Mouse (Mus musculus) brain, embryonic 14.5 days (tissue): Measurements from ENCODE around the gene Dip2b. TPM values are rescaled to one million over a fixed set of nuclear protein-coding genes. Genes with fewer than 3 reads are reported as not detected.
A peak's percentile ranks its signal among the peaks of the same experiment; 100 is the strongest.
"Not testable (repeated sequence)": the region's sequence is repeated elsewhere in the genome, so short reads cannot be mapped to it uniquely, and the experiment has no call there.

Experiments used
- DNase-seq: peaks from one replicate; pipeline ENCODE4 v3.0.0-alpha.2; 2011; ENCODE audit warnings: low read depth
- CTCF ChIP-seq: fragments of 200-500 bp; IDR thresholded peaks from 2 replicates; pipeline ENCODE4 v1.5.1; 2012; ENCODE audit warnings: inconsistent platforms, mild to moderate bottlenecking, moderate library complexity, borderline replicate concordance; ENCODE audit not compliant: insufficient read depth, insufficient read length; ENCODE audit errors: extremely low read depth
- POLR2A ChIP-seq: fragments of 200-500 bp; IDR thresholded peaks from 2 replicates; pipeline ENCODE4 v1.6.1; 2012; ENCODE audit warnings: mild to moderate bottlenecking, inconsistent platforms, borderline replicate concordance; ENCODE audit not compliant: poor library complexity, insufficient read depth, insufficient read length, severe bottlenecking; ENCODE audit errors: extremely low read depth
- polyA plus RNA-seq: library from polyadenylated mRNA; depleted of rRNA; stranded (reverse); fragments of >200 nt; gene quantifications from 2 replicates; pipeline ENCODE4 v1.2.3, GENCODE M21; 2012; rRNA removed

The Dip2b gene
- polyA plus RNA-seq, 1 experiment: 33.7 TPM

DNA sequence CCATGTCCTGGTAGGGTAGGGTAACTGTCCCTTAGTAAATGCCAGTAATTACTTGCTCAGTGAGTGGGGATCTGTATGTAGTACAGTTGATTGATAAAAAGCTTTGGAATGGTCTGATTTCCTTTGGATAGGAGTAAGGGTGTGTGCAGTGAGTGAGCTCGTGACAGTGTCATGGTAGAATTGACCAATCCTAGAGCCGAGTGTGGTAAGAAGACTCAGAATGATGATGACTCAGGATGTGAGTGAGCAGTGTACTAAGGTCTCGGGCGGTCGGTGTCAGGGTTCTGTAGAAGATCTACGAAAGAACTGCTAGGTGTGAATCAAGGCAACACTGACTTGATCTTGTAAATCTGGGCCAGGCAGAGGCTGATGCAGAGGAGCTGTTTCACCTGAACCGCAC is 207.5 kb downstream of the Dip2b start:
- DNase-seq: no peak
- TF ChIP-seq POLR2A: no peak
- TF ChIP-seq CTCF: no peak

DNA sequence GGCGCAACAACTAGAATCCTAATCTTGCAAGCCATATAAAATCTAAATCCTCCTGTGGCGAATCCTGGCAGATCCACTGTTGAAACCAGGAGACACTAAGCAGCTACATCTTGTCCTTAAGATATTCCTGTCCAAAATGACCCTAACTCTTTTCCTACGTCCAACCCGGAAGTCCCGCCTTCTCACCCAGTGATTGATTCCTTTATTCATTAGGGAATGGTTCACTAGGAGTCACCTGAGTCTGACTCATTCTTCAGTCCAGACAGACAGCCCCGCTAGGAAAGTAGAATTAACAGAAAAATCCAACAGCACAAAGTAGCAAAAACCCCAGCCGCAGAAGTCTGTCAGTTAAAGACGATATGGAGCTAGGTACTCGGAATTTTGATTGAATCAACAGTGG is 208.8 kb downstream of the Dip2b start:
- no peak for DNase-seq
- TF ChIP-seq POLR2A: no peak
- no peak for TF ChIP-seq CTCF

GRCm38 (mm10) chr15:100248665-100249433 is 210.4 kb downstream of the Dip2b start:
- DNase-seq: no peak
- no peak for TF ChIP-seq POLR2A
- no peak for TF ChIP-seq CTCF

DNA sequence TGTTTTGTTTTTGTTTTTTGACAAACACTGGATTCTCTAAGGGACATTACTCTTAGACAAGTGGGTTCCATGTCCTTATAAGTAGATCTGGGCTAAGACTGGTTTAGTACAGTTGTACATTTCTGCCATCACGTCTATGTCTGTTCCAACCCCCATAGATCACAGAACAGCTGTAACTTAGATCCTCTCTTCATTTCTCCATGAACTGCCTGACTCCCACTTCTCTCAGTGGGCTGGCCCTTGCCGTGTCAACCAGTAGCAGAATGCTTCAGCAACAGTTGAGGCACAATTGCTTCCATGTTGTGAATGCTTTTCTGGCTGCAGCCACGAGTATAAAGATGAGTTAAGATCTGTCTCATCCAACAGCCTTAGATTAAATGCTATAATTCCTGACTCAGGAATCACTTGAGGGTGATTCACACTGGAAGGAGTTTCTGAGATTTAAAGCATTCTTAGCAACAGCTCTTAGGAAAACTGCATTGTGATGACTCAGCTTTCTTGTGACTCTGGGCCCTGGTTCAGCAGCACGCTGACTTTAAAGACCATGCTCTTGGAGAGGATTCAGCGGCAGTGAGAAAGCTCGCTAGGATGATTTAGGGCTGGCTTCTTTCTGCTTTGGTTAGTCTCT is 212.8 kb downstream of the Dip2b start:
- DNase-seq: no peak
- TF ChIP-seq CTCF: no peak
- no peak for TF ChIP-seq POLR2A

- DNase-seq: no peak
- no peak for TF ChIP-seq CTCF
- TF ChIP-seq POLR2A: no peak
Measured at GRCm38 (mm10) chr15:100256386-100256785, 217.9 kb downstream of the Dip2b start.

DNA sequence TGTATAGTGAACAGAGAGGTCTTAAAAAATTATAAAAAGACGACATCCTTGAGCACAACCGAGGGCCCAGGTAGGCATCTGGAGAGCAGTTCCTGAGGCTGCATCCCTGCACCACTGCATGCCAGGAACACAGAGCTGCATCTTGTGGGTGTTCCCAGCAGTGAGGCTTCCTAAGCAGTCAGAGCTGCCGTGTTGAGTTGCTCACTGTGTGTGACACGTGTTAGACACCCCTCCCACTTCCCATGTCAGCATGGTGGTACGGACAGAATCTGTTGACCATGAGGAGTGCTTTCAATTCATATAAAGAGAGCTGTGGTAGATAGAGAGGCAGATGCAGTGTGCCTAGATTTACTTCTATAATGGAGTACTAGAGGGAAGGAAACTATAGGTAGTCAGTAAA is 218.8 kb downstream of the Dip2b start:
- no peak for TF ChIP-seq POLR2A
- no peak for TF ChIP-seq CTCF
- DNase-seq: no peak

DNA sequence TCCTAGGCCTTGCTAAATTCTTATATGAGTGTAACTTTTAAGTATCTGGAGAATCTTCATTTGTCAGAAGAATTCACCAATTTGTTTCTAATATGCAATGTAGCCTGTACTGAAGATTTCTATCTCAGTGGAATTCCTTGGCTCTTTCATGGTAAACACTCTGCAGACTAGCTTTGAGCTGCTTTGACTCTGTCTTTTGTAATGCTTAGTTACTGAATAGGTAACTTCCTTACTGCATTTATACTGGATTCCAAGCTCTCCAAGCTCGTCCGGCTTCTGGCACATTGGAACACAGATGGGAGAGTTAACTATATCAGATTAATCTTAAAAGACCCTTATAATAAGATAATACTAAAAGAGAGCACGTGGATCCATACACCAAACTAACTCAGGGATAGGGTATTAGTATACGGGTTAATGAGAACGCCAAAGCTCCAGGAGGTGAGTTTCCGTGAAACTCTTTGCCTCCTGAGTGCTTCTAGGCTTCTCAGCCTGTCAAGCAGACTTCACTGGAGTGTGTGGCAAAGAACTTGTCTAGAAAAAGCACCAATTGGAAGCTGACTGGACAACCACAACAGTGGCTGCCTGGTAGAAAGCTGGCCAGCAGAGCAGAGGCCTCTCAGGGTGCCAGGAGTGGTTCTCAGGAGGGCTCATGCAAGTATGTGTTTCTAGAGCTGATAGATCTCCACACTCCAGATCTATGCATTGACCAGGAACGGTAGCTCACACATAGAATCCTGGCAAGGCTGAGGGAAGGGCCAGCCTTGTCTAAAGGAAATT is 220.4 kb downstream of the Dip2b start:
- no peak for TF ChIP-seq POLR2A
- no peak for TF ChIP-seq CTCF
- DNase-seq: no peak

DNA sequence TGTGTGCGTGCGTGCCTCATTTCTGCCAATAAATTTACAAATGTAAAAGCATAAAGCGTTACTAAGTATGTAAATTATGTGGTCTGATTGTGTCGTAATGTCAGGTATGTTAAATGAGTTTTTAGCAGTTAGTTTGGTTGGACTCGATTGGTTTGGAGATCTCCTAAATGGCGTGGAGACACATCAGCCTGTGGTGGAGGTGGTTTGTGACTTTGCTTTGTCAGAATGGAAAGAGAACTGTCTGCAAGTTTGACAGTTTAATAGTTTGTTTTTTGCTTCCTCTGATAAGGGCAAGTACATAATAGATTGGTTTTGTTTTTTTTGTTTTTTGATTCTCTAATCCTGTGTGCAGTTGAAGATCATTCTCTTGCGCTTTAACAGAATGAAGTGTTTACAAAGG is 221.9 kb downstream of the Dip2b start:
- DNase-seq: not testable (repeated sequence)

DNA sequence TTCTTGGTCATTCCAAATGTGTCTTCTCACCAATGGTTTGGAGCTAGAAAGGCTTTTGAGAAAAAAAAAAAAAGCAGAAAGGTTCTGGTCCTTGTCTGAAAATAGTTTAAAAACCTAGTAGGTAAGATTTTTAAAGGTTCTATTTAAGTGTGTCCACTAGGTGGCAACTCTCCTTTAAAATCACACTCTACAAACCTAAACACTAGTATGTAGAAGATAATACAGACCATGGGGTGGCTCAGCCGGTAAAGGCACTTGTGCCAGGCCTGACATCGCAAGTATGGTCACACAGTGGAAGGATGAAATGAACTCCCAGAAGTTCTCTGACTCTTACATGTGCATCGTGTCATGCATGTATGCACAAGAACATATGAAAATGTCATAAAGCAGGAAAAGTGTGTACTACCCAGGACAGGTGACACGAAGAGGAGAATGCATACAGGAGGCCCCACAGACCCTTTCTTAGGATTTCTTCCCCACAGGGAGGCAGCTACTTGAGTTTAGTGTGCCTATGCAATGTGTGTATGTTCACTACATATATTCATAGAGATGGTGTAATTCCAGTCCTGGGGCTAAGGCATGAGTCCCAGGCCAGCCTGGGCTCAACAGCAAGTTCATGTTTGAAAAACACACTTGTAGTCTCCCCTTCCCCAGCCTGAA is 224.9 kb downstream of the Dip2b start:
- TF ChIP-seq POLR2A (no peak), CTCF (no peak)
- peak; percentile 65 for DNase-seq

DNA sequence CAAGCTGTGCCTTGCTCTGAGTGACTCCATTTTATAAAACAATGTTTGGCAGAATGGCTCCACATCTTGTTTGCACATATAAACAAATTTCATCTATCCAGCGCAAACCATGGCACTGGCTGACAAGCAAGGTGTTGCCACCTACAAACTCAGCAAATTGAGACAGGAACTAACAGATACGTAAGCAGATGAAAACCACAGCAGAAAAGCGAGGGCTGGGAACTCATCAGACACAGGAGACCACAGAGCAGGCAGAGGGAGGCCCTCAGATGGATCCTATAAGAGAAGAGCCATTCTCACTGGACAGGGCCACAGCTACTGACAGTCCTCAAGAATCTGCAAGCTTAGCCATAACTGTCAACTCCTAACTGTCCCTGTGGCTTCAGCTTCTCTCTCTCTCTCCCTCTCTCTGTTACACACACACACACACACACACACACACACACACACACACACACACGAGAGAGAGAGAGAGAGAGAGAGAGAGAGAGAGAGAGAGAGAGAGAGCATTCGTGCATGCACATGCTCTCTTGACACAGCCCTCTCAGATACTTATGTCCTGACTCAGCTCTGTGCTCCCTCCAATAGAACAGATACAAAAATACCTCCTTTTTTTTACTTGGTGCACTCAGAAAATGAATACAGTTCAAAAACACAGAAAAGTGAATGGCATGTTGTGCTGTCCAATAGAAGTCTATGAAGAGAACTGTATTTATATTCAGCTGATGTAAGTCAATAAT is 227.3 kb downstream of the Dip2b start:
- no peak for TF ChIP-seq POLR2A
- TF ChIP-seq CTCF: no peak
- DNase-seq: no peak

DNA sequence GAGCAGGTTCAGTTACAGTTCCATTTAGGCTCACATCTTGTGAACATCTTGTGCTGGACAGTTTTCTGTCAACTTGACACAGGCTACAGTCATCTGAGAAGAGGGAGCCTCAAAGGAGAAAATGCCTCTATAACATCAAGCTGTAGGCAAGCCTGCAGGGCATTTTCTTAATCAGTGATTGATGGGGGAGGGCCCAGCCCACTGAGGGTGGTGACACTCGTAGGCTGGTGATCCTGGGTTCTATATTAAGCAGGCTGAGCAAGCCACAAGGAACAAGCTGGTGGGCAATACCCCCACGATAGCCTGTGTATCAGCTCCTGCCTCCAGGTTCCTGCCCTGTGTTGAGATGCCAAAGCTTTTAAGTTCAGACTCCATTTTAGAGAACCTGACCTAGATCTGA is 230.5 kb downstream of the Dip2b start:
- no peak for DNase-seq
- TF ChIP-seq POLR2A (no peak), CTCF (no peak)

Other genes starting within 250 kb of the Dip2b start
- 21.1 and 22.2 TPM in 2 replicates for gene Lima1, start 163.2 kb upstream of the Dip2b start, polyA plus RNA-seq
- 0.01 and 0.03 TPM in 2 replicates for gene Fam186a, start 71.6 kb upstream of the Dip2b start, polyA plus RNA-seq
- 31.1 and 31.5 TPM in 2 replicates for gene Larp4, start 68.6 kb upstream of the Dip2b start, polyA plus RNA-seq
- 15.5 and 19.0 TPM in 2 replicates for gene Atf1, start 189.2 kb downstream of the Dip2b start, polyA plus RNA-seq
- gene Tmprss12, start 242.2 kb downstream of the Dip2b start, polyA plus RNA-seq: not detected in 2 replicates